Mouse (Mus musculus) T-helper 17 cell (primary cell): ENCODE data around the gene Gnptg.

Source experiments
- in situ Hi-C, 2 experiments: fragments of 300-600 bp; cut with MboI, MseI; formaldehyde crosslinking; loops; 1 replicate in 1 of 2; 2 replicates in 1 of 2; pipeline ENCODE4 v1.15.1; 2025; ENCODE audit warnings: high pct_unique_total_duplicates in 2 of 2

Gene Gnptg

GRCm38 (mm10) chr17:25239695-25240636 is at the start of gene Gnptg, which contains the start of gene Tsr3:
Gnptg (minus strand) TSS chr17:25240124.
Tsr3 (plus strand) TSS chr17:25240170.
- in situ Hi-C loops = no loop called here

- in situ Hi-C loops = loop anchor here in 1 of 2 experiments (10.0 kb wide), 1 partner anchor 1116 kb away; no protein-coding TSS in a partner anchor
Observed at GRCm38 (mm10) chr17:25288842-25289241, 48.9 kb upstream of the Gnptg start.

GRCm38 (mm10) chr17:25285033-25285432 is 45.1 kb upstream of the Gnptg start:
- in situ Hi-C loops = loop anchor here in 1 of 2 experiments (10.0 kb wide), 1 partner anchor 1120 kb away; no protein-coding TSS in a partner anchor

GRCm38 (mm10) chr17:25282133-25282532 is 42.2 kb upstream of the Gnptg start:
- in situ Hi-C loops = loop anchor here (5.0 to 10.0 kb wide), 2 partner anchors 160 to 1123 kb away; partner anchors contain the start of gene Ptx4 (in 2 of the 2)

DNA sequence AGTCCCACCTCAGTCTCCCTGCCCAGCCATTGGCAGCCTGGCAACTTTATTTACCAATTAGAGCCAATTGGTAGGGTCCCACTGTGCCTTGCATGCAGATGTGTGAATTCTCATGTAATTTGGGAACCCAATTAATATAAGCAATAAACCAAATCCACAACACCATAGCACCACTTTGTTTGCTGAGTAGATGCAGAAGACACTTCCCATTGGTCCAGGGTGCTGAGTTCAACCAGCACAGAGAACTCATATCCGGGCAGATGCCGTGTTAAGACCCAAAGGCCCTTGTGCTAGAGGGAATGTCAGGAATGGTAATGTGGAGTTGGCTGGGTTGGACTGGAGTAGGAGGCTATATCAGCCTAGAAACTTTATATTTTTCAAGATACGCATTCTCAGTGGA is 35.9 kb upstream of the Gnptg start:
- in situ Hi-C loops = no loop called here

DNA sequence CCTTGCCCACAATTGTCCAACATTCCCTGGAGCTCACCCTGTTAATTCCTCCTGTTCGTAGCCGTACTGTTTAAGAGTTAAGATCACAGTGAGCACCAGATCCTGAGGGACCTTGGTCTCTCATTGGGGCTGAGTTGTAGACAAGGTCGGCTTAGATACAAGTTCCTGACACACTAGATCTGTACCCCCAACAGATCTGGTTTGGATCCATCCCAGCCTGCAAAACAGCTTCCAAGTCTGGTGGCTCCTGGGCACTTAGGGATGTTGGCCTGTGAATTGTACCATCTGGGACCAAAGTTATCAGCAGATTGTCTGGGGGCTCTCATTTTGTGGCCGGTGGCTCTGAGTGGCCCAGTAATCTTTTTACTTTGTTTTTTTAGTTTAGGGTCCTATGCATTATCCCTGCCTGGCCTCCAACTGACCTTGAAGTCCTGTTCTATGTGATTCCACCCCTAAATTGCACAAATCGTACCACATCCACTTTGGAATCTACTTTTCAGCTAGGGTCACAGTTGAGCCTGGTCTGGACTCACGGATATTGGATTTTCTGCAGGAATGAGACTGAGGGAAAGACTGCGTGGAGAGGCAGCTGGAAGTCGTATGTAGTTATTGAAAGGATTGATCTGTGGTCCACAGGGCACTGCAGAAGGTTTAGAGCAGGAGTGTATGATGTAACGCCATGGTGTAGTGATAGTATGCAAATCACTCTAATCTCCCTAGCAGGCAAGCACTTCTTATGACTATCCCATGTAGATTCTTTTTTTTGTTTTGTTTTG is 34.8 kb upstream of the Gnptg start, which contains the start of gene Ube2i:
Gene Ube2i, minus strand, starts transcription at position 52 of the 776 bp plus-strand sequence.
- in situ Hi-C loops = loop anchor here (5.0 kb wide), 2 partner anchors 82 to 87 kb away; partner anchors contain the start of gene Unkl (in 1 of the 2)

- in situ Hi-C loops = loop anchor here (5.0 kb wide), 2 partner anchors 82 to 87 kb away; partner anchors contain the start of gene Unkl (in 1 of the 2)
Observed at GRCm38 (mm10) chr17:25273706-25274501, 34.0 kb upstream of the Gnptg start.

GRCm38 (mm10) chr17:25272951-25273705 is 33.2 kb upstream of the Gnptg start:
- in situ Hi-C loops = loop anchor here (5.0 kb wide), 2 partner anchors 81 to 86 kb away; partner anchors contain the start of gene Unkl (in 1 of the 2)

DNA sequence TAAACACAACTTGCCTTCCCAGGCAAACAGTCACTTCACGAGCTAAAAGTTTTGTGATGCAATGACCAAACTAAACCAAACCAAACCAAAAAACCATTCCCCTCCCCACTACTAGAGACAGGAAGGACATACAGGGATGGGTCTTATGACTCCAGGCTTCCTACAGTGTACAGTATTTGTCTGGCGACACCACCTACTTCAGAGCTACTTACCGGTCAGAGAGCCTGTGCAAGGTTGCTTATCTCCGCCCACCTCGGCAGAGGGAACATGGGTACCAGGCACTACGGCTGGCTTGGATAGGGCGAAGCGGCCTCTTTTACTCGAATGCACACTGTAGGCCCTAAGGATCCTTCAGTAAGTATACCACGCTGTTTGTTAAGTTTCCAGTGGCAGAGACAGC is 32.4 kb upstream of the Gnptg start:
- in situ Hi-C loops = loop anchor here (5.0 kb wide), 2 partner anchors 80 to 85 kb away; partner anchors contain the start of gene Unkl (in 1 of the 2)

GRCm38 (mm10) chr17:25270795-25271335 is 30.9 kb upstream of the Gnptg start:
- in situ Hi-C loops = loop anchor here (5.0 kb wide), 2 partner anchors 79 to 84 kb away; partner anchors contain the start of gene Unkl (in 1 of the 2)

DNA sequence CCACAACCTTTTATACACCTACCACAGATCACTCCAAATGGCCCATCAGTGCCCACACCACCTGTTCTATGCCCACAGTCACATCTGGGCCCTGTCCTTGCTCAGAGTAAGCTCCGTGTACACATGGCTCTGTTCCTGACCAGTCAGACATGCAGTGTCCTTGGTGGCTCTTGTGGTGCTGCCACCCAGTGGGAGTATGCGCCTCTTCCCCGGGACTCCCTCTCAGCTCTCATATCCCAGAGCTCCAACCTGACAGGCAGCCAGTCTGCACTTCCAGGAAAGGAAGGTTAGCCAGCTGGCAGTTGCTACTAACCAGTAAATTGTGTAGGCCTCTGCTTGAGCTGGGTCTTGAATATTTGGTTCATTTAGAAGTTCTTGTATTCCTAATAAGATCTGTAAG is 24.5 kb upstream of the Gnptg start:
- in situ Hi-C loops = no loop called here

- in situ Hi-C loops = no loop called here
Observed at GRCm38 (mm10) chr17:25257804-25258261, 17.9 kb upstream of the Gnptg start.

GRCm38 (mm10) chr17:25256140-25256754 is 16.3 kb upstream of the Gnptg start, which contains the start of gene Baiap3:
Baiap3 (minus strand) TSS chr17:25256364.
- in situ Hi-C loops = no loop called here

GRCm38 (mm10) chr17:25255110-25255509 is 15.2 kb upstream of the Gnptg start:
- in situ Hi-C loops = no loop called here

DNA sequence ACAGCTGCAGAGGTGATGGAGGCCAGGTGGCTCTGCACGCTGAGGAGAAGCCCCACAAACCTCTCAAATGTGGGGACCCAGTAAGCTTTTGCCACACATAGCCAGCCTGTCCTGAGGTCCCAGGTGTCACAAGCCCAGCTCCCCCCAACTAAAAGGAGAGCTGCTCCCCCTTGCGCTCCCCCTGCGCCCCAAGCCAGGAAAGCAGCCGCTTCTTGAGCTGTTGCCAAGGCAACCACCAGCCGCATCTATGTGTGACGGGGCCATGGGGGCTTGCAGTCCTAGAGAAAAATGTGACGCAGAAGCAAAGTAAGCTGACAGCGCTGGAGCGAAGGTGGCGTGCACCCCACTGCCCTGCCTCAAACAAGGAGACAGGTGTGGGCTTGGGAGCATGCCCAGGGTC is 13.8 kb upstream of the Gnptg start:
- in situ Hi-C loops = no loop called here

- in situ Hi-C loops = no loop called here
Observed at GRCm38 (mm10) chr17:25252643-25253042, 12.7 kb upstream of the Gnptg start.

- in situ Hi-C loops = no loop called here
Observed at GRCm38 (mm10) chr17:25250181-25250835, 10.4 kb upstream of the Gnptg start.

DNA sequence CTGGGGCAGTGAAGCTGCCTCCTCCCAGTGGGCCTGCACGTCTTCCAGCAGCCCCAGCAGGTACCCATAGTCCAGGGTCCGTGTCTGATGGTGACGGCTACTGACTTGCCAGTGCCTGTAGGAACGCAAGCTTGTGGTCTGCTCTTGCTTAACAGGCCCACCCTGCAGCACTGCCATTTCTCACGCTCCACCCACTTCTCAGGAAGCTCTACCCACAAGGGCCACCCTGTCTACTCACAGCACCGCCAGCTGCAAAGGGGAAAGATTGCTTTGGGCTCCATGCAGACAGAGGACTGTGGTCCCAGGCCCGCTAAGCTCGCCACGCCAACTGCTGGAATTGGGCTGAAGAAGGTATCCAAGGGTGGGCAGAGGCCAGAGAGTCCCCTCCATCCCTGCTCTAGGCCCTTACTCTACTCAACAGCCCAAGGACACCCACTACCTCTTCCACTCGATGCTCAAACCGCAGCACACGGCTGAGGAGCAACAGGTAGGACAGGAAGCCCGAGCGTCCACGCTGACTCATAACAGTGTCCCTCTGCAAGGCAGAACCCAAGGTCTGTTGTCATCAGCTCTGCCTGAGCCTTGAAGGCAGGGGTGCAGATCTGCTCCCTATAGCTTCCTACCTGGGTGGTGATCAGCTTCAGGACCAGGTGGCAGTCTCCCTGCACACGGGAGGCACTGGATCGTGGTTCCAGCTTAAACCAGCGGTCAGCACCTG is 8.3 kb upstream of the Gnptg start:
- in situ Hi-C loops = no loop called here
